Mouse (Mus musculus): ENCODE measurements around the gene Dvl1.

GRCm38 (mm10) chr4:155899355-155899754 is 52.2 kb downstream of the Dvl1 start:
- TF ChIP-seq POLR2A (IDR thresholded peaks at IDR 0.05; ENCODE audit: insufficient read depth, low read depth, low read length) (no peak), CTCF (IDR thresholded peaks at IDR 0.05) (no peak), EP300 (IDR thresholded peaks at IDR 0.05; ENCODE audit: insufficient read depth, low read depth, low read length) (no peak)
